In the genomic region with DNA sequence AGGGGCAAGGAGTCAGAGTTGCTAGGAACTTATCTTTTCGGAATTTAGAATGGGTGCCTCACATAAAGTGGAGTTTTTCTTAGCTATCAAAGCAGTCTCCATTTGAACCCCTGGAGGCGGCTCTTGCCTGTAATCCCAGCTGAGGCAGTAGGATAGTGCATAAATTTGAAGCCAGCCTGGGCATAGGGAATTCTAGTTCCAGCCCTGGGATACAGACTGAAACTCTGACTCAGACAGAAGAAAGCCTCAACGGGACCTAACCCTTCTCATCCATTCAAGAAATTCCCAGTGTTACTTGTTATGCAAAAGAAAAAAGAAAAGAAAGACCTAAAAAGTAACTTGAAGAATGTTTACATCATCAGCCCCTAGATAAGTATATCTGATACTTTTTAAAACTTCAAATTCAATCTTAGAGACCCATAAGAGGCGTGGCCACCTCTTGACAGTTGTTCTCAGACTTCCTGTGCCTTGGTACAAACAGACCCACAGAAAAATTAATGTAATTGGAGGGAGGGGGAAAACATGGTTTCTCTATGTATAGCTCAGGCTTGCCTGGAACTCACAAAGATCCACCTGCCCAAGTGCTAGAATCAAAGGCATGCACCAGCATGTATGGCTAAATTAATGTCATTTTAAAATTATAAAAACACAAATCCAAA, we compare ENCODE assay signal across 8 mouse cellular contexts. TPM values are rescaled to one million over a fixed set of nuclear protein-coding genes. Genes with fewer than 3 reads are reported as not detected.
DNase-seq lines count a peak whose midpoint lies in the region; ATAC-seq and TF ChIP-seq lines count a peak whose summit lies in the region.

No protein-coding gene starts in this region.

- no peak for TF ChIP-seq EP300 in ES-Bruce4 (IDR thresholded peaks at IDR 0.05; ENCODE audit: insufficient read depth, low read depth, low read length)

- peak overlapping the region; percentile 80 for H3K4me3 ChIP-seq in ES-Bruce4 (ENCODE audit: low read depth, low read length)
- peak overlapping the region; percentile 97 for H3K4me3 ChIP-seq in embryonic facial prominence, embryonic 14.5 days (ENCODE audit: low read depth, low read length)
- H3K4me3 ChIP-seq in hindbrain, embryonic 13.5 days = peak overlapping the region; percentile 93
- H3K4me3 ChIP-seq in limb, embryonic 15.5 days = peak overlapping the region; percentile 95

- no peak for ATAC-seq in embryonic facial prominence, embryonic 14.5 days (ENCODE audit: low read depth)
- no peak for ATAC-seq in hindbrain, embryonic 13.5 days (ENCODE audit: low FRiP score)
- no peak for ATAC-seq in limb, embryonic 15.5 days (ENCODE audit: insufficient number of reproducible peaks, low FRiP score, low TSS enrichment, low read depth)
- ATAC-seq in erythroid progenitor cell, adult 5-6 weeks (replicated peaks; ENCODE audit: low FRiP score, poor library complexity, severe bottlenecking) = no peak

- WGBS in embryonic facial prominence, embryonic 14.5 days = 19% methylated on average over 4 of the region's 4 CpGs
- WGBS in hindbrain, embryonic 13.5 days = 33% methylated on average over 4 of the region's 4 CpGs
- WGBS in limb, embryonic 15.5 days = 22% methylated on average over 4 of the region's 4 CpGs

- H3K9me3 ChIP-seq in ES-Bruce4 (replicated peaks; ENCODE audit: control insufficient read depth, insufficient read depth, low read length, poor library complexity, severe bottlenecking) = no peaks in the 10 kb centered on the region
- H3K9me3 ChIP-seq in embryonic facial prominence, embryonic 14.5 days (ENCODE audit: control insufficient read depth, low read length) = no peaks in the 10 kb centered on the region
- H3K9me3 ChIP-seq in hindbrain, embryonic 13.5 days = no peaks in the 10 kb centered on the region
- no peaks in the 10 kb centered on the region for H3K9me3 ChIP-seq in limb, embryonic 15.5 days

- no peak for TF ChIP-seq POLR2A in ES-Bruce4 (IDR thresholded peaks at IDR 0.05; ENCODE audit: insufficient read depth, low read length)

- H3K4me2 ChIP-seq in embryonic facial prominence, embryonic 14.5 days (ENCODE audit: low read depth, low read length) = peak overlapping the region; percentile 93
- peak overlapping the region; percentile 87 for H3K4me2 ChIP-seq in hindbrain, embryonic 13.5 days
- H3K4me2 ChIP-seq in limb, embryonic 15.5 days = peak overlapping the region; percentile 84

- no peaks in the 10 kb centered on the region for H3K4me1 ChIP-seq in ES-Bruce4 (ENCODE audit: control insufficient read depth, insufficient read depth, low read length)
- peaks cover 12% of the 10 kb centered on the region for H3K4me1 ChIP-seq in embryonic facial prominence, embryonic 14.5 days (ENCODE audit: control insufficient read depth, insufficient read depth, low read length)
- peaks cover 23% of the 10 kb centered on the region for H3K4me1 ChIP-seq in hindbrain, embryonic 13.5 days (replicated peaks)
- H3K4me1 ChIP-seq in limb, embryonic 15.5 days = peaks cover 17% of the 10 kb centered on the region

- peak overlapping the region; percentile 69 for H3K9ac ChIP-seq in ES-Bruce4 (ENCODE audit: low read depth, poor library complexity, severe bottlenecking)
- peak overlapping the region; percentile 88 for H3K9ac ChIP-seq in embryonic facial prominence, embryonic 14.5 days (ENCODE audit: low read depth, low read length)
- peak overlapping the region; percentile 97 for H3K9ac ChIP-seq in hindbrain, embryonic 13.5 days
- peak overlapping the region; percentile 89 for H3K9ac ChIP-seq in limb, embryonic 15.5 days

- TF ChIP-seq CTCF in ES-Bruce4 (IDR thresholded peaks at IDR 0.05; ENCODE audit: low read depth, low read length) = no peak

- DNase-seq in adrenal gland, adult 2 months = peak; percentile 10
- DNase-seq in adrenal gland, postnatal 36 days = no peak
- DNase-seq in embryonic facial prominence, embryonic 14.5 days (ENCODE audit: low spot score) = peak; percentile 10
- DNase-seq in retina, postnatal 1 day = peak; percentile 18

- H3K36me3 ChIP-seq in ES-Bruce4 (ENCODE audit: control insufficient read depth, insufficient read depth, low read length, poor library complexity, severe bottlenecking) = no peaks in the 10 kb centered on the region; the same call in 1 of the 2 replicates
- no peaks in the 10 kb centered on the region for H3K36me3 ChIP-seq in embryonic facial prominence, embryonic 14.5 days (ENCODE audit: control insufficient read depth, insufficient read depth, low read length)
- H3K36me3 ChIP-seq in hindbrain, embryonic 13.5 days = no peaks in the 10 kb centered on the region
- H3K36me3 ChIP-seq in limb, embryonic 15.5 days = no peaks in the 10 kb centered on the region

- H3K27me3 ChIP-seq in ES-Bruce4 (ENCODE audit: control insufficient read depth, insufficient read depth, low read length, poor library complexity, severe bottlenecking) = no peaks in the 10 kb centered on the region
- H3K27me3 ChIP-seq in embryonic facial prominence, embryonic 14.5 days (replicated peaks; ENCODE audit: control insufficient read depth, insufficient read depth, low read length) = no peaks in the 10 kb centered on the region
- H3K27me3 ChIP-seq in hindbrain, embryonic 13.5 days = no peaks in the 10 kb centered on the region
- H3K27me3 ChIP-seq in limb, embryonic 15.5 days = no peaks in the 10 kb centered on the region

- H3K27ac ChIP-seq in ES-Bruce4 (ENCODE audit: insufficient read depth, low read length) = peak overlapping the region; percentile 96
- H3K27ac ChIP-seq in embryonic facial prominence, embryonic 14.5 days (replicated peaks; ENCODE audit: low read depth, low read length) = peak overlapping the region; percentile 91
- H3K27ac ChIP-seq in hindbrain, embryonic 13.5 days = peak overlapping the region; percentile 89
- peak overlapping the region; percentile 93 for H3K27ac ChIP-seq in limb, embryonic 15.5 days

RNA-seq across cellular contexts. Expression of a gene that starts 1.2 kb away (rescaled TPM):
- 10 to 100 TPM; 34.3 to 47.8 TPM for total RNA-seq in adrenal gland, adult 2 months (2021)
- 1.6 and 2.3 TPM in 2 replicates for polyA plus RNA-seq in adrenal gland, adult 2 months (2012; rRNA removed)
- 10 to 100 TPM; 42.5 to 44.1 TPM for total RNA-seq in adrenal gland, postnatal 36 days (2021)
- polyA plus RNA-seq in ES-Bruce4 (2011; ENCODE audit: insufficient read depth, insufficient read length, low read depth, missing spikeins) = 66.9 and 68.8 TPM in 2 replicates
- polyA plus RNA-seq in embryonic facial prominence, embryonic 14.5 days (2014; fragmentation: Nextera tagmentation; extraction: Ambion mirVana) = 57.4 and 60.4 TPM in 2 replicates
- polyA plus RNA-seq in hindbrain, embryonic 13.5 days (2015; fragmentation: Nextera tagmentation; extraction: Ambion mirVana) = 60.1 and 62.9 TPM in 2 replicates
- 51.5 and 52.8 TPM in 2 replicates for polyA plus RNA-seq in limb, embryonic 15.5 days (2015; fragmentation: Nextera tagmentation; extraction: Ambion mirVana)
- total RNA-seq in erythroid progenitor cell, adult 5-6 weeks (2015; ENCODE audit: low replicate concordance) = 96.9 and 113 TPM in 2 replicates
- 66.6 and 109 TPM in 2 replicates for total RNA-seq in erythroid progenitor cell, adult 5-6 weeks (2017; ENCODE audit: low replicate concordance)

RNA-seq across cellular contexts. Expression of a gene that starts 47.3 kb away (rescaled TPM):
- 10 to 100 TPM; 62.2 to 75.5 TPM for total RNA-seq in adrenal gland, adult 2 months (2021)
- 204 and 238 TPM in 2 replicates for polyA plus RNA-seq in adrenal gland, adult 2 months (2012; rRNA removed)
- 10 to 100 TPM; 55.9 to 86.3 TPM for total RNA-seq in adrenal gland, postnatal 36 days (2021)
- 56.2 and 59.0 TPM in 2 replicates for polyA plus RNA-seq in ES-Bruce4 (2011; ENCODE audit: insufficient read depth, insufficient read length, low read depth, missing spikeins)
- 82.8 and 85.4 TPM in 2 replicates for polyA plus RNA-seq in embryonic facial prominence, embryonic 14.5 days (2014; fragmentation: Nextera tagmentation; extraction: Ambion mirVana)
- 108 and 111 TPM in 2 replicates for polyA plus RNA-seq in hindbrain, embryonic 13.5 days (2015; fragmentation: Nextera tagmentation; extraction: Ambion mirVana)
- 61.5 and 69.8 TPM in 2 replicates for polyA plus RNA-seq in limb, embryonic 15.5 days (2015; fragmentation: Nextera tagmentation; extraction: Ambion mirVana)
- 92.2 and 130 TPM in 2 replicates for total RNA-seq in erythroid progenitor cell, adult 5-6 weeks (2015; ENCODE audit: low replicate concordance)
- 189 and 221 TPM in 2 replicates for total RNA-seq in erythroid progenitor cell, adult 5-6 weeks (2017; ENCODE audit: low replicate concordance)

Comparison
In these comparisons a context has a peak if more than half of its experiments do, and no peak if none do; other contexts are left out.
1. DNase-seq: peak in adrenal gland, adult 2 months (single experiment), embryonic facial prominence, embryonic 14.5 days (single experiment) and retina, postnatal 1 day (single experiment); none in adrenal gland, postnatal 36 days (0 of 2).
2. RNA of a gene that starts 1.2 kb away (polyA plus RNA-seq): 66.9 to 68.8 TPM in ES-Bruce4, 60.1 to 62.9 TPM in hindbrain, embryonic 13.5 days, 57.4 to 60.4 TPM in embryonic facial prominence, embryonic 14.5 days and 51.5 to 52.8 TPM in limb, embryonic 15.5 days; 1.6 to 2.3 TPM in adrenal gland, adult 2 months; every median in the first group is over 10 times any median in the second.
3. Peak in every context shown above with its lines, with median percentiles within 50 percentile points of each other: H3K27ac ChIP-seq, H3K4me3 ChIP-seq, H3K9ac ChIP-seq and H3K4me2 ChIP-seq.